Mouse (Mus musculus) midbrain, embryonic 11.5 days (tissue): ENCODE data around the gene Heatr6. TPM values are rescaled to one million over a fixed set of nuclear protein-coding genes. Genes with fewer than 3 reads are reported as not detected.
A peak's percentile ranks its signal among the peaks of the same experiment; 100 is the strongest.

Experiments used
- ATAC-seq: fragments of 200-750 bp; cut with Nextera tagmentation; 2 replicates; pipeline ENCODE4 v1.8.0; 2017; ENCODE audit warnings: moderate TSS enrichment, moderate library complexity; ENCODE audit not compliant: low FRiP score
- DNase-seq: peaks from one replicate; pipeline ENCODE4 v3.0.0; 2015; ENCODE audit warnings: low spot score; ENCODE audit errors: missing footprints
- H3K27ac ChIP-seq: fragments of 300-500 bp; sonication (generic); 2 replicates; pipeline ENCODE4 v1.5.1; 2014; ENCODE audit warnings: low read depth, low read length
- H3K27me3 ChIP-seq: fragments of 300-500 bp; sonication (generic); 2 replicates; pipeline ENCODE4 v1.6.1; 2014; ENCODE audit warnings: mild to moderate bottlenecking, low read length, moderate library complexity, mixed read lengths; ENCODE audit not compliant: control insufficient read depth, insufficient read depth
- H3K36me3 ChIP-seq: fragments of 300-500 bp; sonication (generic); 2 replicates; pipeline ENCODE4 v1.6.1; 2014; ENCODE audit warnings: mild to moderate bottlenecking, low read length, moderate library complexity, mixed read lengths; ENCODE audit not compliant: control insufficient read depth, insufficient read depth
- H3K4me1 ChIP-seq: fragments of 300-500 bp; sonication (generic); 2 replicates; pipeline ENCODE4 v1.6.1; 2014; ENCODE audit warnings: low read length; ENCODE audit not compliant: control insufficient read depth, insufficient read depth
- H3K4me2 ChIP-seq: fragments of 300-500 bp; sonication (generic); 2 replicates; pipeline ENCODE4 v1.6.1; 2014; ENCODE audit warnings: mild to moderate bottlenecking, moderate library complexity
- H3K4me3 ChIP-seq: fragments of 300-500 bp; sonication (generic); 2 replicates; pipeline ENCODE4 v1.5.1; 2014; ENCODE audit warnings: low read depth, low read length
- H3K9ac ChIP-seq: fragments of 300-500 bp; sonication (generic); 2 replicates; pipeline ENCODE4 v1.6.1; 2014; ENCODE audit warnings: low read length
- H3K9me3 ChIP-seq: fragments of 300-500 bp; sonication (generic); 2 replicates; pipeline ENCODE4 v1.6.1; 2016; ENCODE audit warnings: low read length; ENCODE audit not compliant: control insufficient read depth
- WGBS: fragments of 180-500 bp; shearing (Covaris S2); extraction: QIAGEN DNeasy Blood & Tissue Kit; methylation state at CpG from one replicate; pipeline ENCODE4 v1.1.7; 2014; 5-methylcytosine and 5-hydroxymethylcytosine counted together
- polyA plus RNA-seq: library from polyadenylated mRNA; unstranded; fragments of >200 nt; fragmentation: Nextera tagmentation; extraction: Ambion mirVana; gene quantifications from 2 replicates; pipeline ENCODE4 v1.2.1, GENCODE M21; 2014

The Heatr6 gene
- polyA plus RNA-seq, 1 experiment from 2014 or later: 31.9 TPM

- Histone ChIP-seq H3K9me3 (no peaks in the 10 kb centered on the region), H3K4me3 (no peak overlapping the region), H3K4me1 (no peaks in the 10 kb centered on the region), H3K27me3 (no peaks in the 10 kb centered on the region), H3K9ac (no peak overlapping the region), H3K36me3 (no peaks in the 10 kb centered on the region), H3K4me2 (no peak overlapping the region), H3K27ac (no peak overlapping the region)
- DNase-seq (no peak), ATAC-seq (no peak)
- 81% methylated on average over 13 of the region's 13 CpGs for WGBS
These were observed 35.8 kb downstream of the Heatr6 start for GRCm38 (mm10) chr11:83789259-83789658.

- H3K4me1 ChIP-seq: no peaks in the 10 kb centered on the region
- H3K27ac ChIP-seq: no peak overlapping the region
- H3K4me2 ChIP-seq: no peak overlapping the region
- H3K27me3 ChIP-seq: no peaks in the 10 kb centered on the region
- H3K9me3 ChIP-seq: no peaks in the 10 kb centered on the region
- no peak overlapping the region for H3K4me3 ChIP-seq
- DNase-seq: no peak
- H3K36me3 ChIP-seq: no peaks in the 10 kb centered on the region
- no peak overlapping the region for H3K9ac ChIP-seq
- ATAC-seq: no peak
- WGBS: 78% methylated on average over 4 of the region's 4 CpGs
These were observed 37.6 kb downstream of the Heatr6 start for GRCm38 (mm10) chr11:83791133-83791532.

GRCm38 (mm10) chr11:83792316-83792914 lies 38.9 kb downstream of the Heatr6 start:
- no peaks in the 10 kb centered on the region for H3K36me3 ChIP-seq
- no peaks in the 10 kb centered on the region for H3K4me1 ChIP-seq
- DNase-seq: no peak
- ATAC-seq: no peak
- H3K9me3 ChIP-seq: no peaks in the 10 kb centered on the region
- no peak overlapping the region for H3K4me3 ChIP-seq
- H3K27ac ChIP-seq: no peak overlapping the region
- no peak overlapping the region for H3K4me2 ChIP-seq
- no peak overlapping the region for H3K9ac ChIP-seq
- no peaks in the 10 kb centered on the region for H3K27me3 ChIP-seq
- WGBS: 86% methylated on average over 12 of the region's 12 CpGs

- Histone ChIP-seq H3K4me1 (no peaks in the 10 kb centered on the region), H3K4me2 (no peak overlapping the region)
- WGBS: 85% methylated on average over 14 of the region's 14 CpGs
These were observed 39.8 kb downstream of the Heatr6 start for GRCm38 (mm10) chr11:83793264-83793663.

GRCm38 (mm10) chr11:83796112-83796511 lies 42.6 kb downstream of the Heatr6 start:
- Histone ChIP-seq H3K9me3 (no peaks in the 10 kb centered on the region), H3K4me2 (no peak overlapping the region), H3K27ac (no peak overlapping the region), H3K9ac (no peak overlapping the region), H3K4me1 (no peaks in the 10 kb centered on the region), H3K36me3 (no peaks in the 10 kb centered on the region), H3K27me3 (no peaks in the 10 kb centered on the region), H3K4me3 (no peak overlapping the region)
- no peak for ATAC-seq
- peak; percentile 54 for DNase-seq
- WGBS: 81% methylated on average over 6 of the region's 6 CpGs

More at GRCm38 (mm10) chr11:83793264-83793663, 39.8 kb downstream of the Heatr6 start:
- H3K9me3 ChIP-seq: no peaks in the 10 kb centered on the region
- no peaks in the 10 kb centered on the region for H3K27me3 ChIP-seq
- H3K9ac ChIP-seq: no peak overlapping the region
- ATAC-seq (no peak), DNase-seq (peak; percentile 62)
- H3K36me3 ChIP-seq: no peaks in the 10 kb centered on the region
- no peak overlapping the region for H3K27ac ChIP-seq
- H3K4me3 ChIP-seq: no peak overlapping the region

GRCm38 (mm10) chr11:83796980-83797608 lies 43.6 kb downstream of the Heatr6 start:
- H3K9ac ChIP-seq: no peak overlapping the region
- H3K9me3 ChIP-seq: no peaks in the 10 kb centered on the region
- H3K4me2 ChIP-seq: no peak overlapping the region
- DNase-seq (peak; percentile 26), ATAC-seq (no peak)
- no peak overlapping the region for H3K27ac ChIP-seq
- WGBS: 81% methylated on average over 10 of the region's 10 CpGs
- no peak overlapping the region for H3K4me3 ChIP-seq
- no peaks in the 10 kb centered on the region for H3K36me3 ChIP-seq
- no peaks in the 10 kb centered on the region for H3K27me3 ChIP-seq
- H3K4me1 ChIP-seq: no peaks in the 10 kb centered on the region

- no peak for ATAC-seq
These were observed 46.5 kb downstream of the Heatr6 start for GRCm38 (mm10) chr11:83799871-83800430.

GRCm38 (mm10) chr11:83802166-83802565 lies 48.7 kb downstream of the Heatr6 start:
- no peak for DNase-seq
- ATAC-seq: no peak
- H3K27me3 ChIP-seq: no peaks in the 10 kb centered on the region

More at GRCm38 (mm10) chr11:83799871-83800430, 46.5 kb downstream of the Heatr6 start:
- no peak for DNase-seq
- H3K9me3 ChIP-seq: no peaks in the 10 kb centered on the region
- WGBS: 77% methylated on average over 12 of the region's 12 CpGs
- H3K4me3 ChIP-seq: no peak overlapping the region
- H3K27ac ChIP-seq: no peak overlapping the region
- H3K36me3 ChIP-seq: no peaks in the 10 kb centered on the region
- H3K4me2 ChIP-seq: no peak overlapping the region
- no peaks in the 10 kb centered on the region for H3K27me3 ChIP-seq
- no peak overlapping the region for H3K9ac ChIP-seq
- H3K4me1 ChIP-seq: no peaks in the 10 kb centered on the region

GRCm38 (mm10) chr11:83802581-83802980 lies 49.1 kb downstream of the Heatr6 start:
- Histone ChIP-seq H3K9me3 (no peaks in the 10 kb centered on the region), H3K36me3 (no peaks in the 10 kb centered on the region), H3K27me3 (no peaks in the 10 kb centered on the region), H3K4me2 (no peak overlapping the region), H3K4me3 (no peak overlapping the region), H3K9ac (no peak overlapping the region), H3K27ac (no peak overlapping the region), H3K4me1 (no peaks in the 10 kb centered on the region)
- ATAC-seq: no peak
- no peak for DNase-seq
- WGBS: 92% methylated on average over 4 of the region's 4 CpGs

More at GRCm38 (mm10) chr11:83802166-83802565, 48.7 kb downstream of the Heatr6 start:
- Histone ChIP-seq H3K9me3 (no peaks in the 10 kb centered on the region), H3K27ac (no peak overlapping the region), H3K36me3 (no peaks in the 10 kb centered on the region), H3K4me2 (no peak overlapping the region), H3K9ac (no peak overlapping the region), H3K4me1 (no peaks in the 10 kb centered on the region), H3K4me3 (no peak overlapping the region)
- WGBS: 71% methylated on average over 8 of the region's 8 CpGs
